Mouse (Mus musculus): Measurements from ENCODE around the gene Lrriq3.
A peak's percentile ranks its signal among the peaks of the same experiment; 100 is the strongest.

Gene Lrriq3

DNA sequence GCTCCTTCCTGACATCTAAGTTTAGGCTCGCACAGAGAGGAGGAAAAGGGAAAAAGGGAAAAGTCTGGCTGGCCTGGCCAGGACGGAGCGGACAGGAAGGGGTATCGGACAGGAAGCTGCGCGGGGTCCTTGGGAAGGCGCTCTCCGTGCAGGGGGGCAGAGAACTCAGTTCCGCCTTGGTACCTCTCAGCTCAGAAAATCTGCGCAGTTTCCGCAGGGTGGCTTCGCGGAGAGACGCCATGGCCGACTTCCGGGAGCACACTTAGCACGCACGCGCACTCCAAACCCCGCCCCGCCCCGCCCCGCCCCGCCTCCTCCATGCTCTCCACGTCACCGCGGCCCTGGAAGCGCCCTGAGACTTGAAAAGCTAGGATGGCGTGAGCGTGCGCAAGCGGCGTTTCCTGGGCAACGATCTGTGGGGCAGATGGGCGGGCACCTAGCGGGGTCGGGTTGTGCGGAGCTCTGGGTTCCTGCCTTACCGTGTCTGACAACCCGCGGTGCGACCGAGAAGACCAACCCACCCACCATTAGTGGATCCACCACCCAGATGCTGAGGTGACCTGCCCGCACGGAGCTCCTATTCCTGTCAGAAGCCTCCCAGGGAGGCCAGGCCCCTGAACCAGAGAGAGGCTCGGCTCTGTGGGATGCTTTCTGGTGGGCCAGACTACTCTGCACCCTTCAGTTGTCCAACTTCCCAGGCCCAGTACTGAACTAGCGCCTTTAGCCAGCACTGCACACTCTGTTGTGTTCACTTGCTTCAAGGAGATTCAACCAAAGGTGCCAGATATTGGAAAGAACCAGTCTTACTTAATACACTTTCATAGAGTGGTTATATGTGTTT is at the start of gene Lrriq3, which contains the start of gene Fpgt:
TSS of gene Lrriq3 (plus strand) at position 319 of the 841 bp plus-strand sequence.
TSS of gene Fpgt (minus strand) at position 288 of the 841 bp plus-strand sequence.
- peak; percentile 95 for DNase-seq (ENCODE audit: inconsistent ontology term)

DNA sequence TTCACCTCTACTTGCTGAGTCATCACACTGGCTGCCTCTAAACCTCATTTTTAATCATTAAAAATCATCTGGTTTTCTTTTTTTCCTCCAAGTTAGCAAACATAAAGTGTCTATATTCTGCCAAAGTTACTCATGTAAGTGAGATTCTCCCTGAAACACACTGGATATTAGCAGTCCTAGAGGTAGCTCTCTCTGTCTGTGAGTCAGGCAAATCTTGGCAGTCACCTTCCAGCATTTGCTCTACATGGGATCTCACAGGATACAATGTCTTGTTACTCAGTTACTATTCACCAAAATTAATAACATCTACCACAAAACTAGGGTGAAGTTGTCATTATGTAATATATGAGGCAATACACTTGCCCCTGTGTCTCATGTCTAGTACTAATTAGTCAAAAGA is 41.2 kb upstream of the Lrriq3 start:
- peak; percentile 37 for DNase-seq (ENCODE audit: inconsistent ontology term)

DNA sequence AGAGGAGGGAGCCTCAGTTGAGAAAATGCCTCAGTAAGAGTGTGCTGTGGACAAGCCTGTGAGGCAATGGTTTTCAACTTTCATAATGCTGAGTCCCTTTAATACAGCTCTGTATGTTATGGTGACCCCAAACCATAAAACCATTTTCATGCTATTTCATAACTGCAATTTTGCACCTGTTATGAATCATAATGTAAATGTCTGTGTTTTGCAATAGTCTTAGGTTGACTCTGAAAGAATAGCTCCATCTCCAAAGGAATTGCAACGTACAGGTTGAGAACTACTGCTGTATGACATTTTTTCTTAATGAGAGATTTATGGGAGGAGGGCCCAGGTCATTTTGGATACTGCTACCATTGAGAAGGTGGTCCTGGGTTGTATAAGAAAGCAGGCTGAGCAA is 40.0 kb upstream of the Lrriq3 start:
- no peak for DNase-seq (ENCODE audit: inconsistent ontology term)

- peak; percentile 27 for DNase-seq (ENCODE audit: inconsistent ontology term)
Measured at GRCm38 (mm10) chr3:155055231-155055916, 37.9 kb upstream of the Lrriq3 start, which contains the start of gene Tnni3k. Tnni3k (minus strand) TSS chr3:155055407.

DNA sequence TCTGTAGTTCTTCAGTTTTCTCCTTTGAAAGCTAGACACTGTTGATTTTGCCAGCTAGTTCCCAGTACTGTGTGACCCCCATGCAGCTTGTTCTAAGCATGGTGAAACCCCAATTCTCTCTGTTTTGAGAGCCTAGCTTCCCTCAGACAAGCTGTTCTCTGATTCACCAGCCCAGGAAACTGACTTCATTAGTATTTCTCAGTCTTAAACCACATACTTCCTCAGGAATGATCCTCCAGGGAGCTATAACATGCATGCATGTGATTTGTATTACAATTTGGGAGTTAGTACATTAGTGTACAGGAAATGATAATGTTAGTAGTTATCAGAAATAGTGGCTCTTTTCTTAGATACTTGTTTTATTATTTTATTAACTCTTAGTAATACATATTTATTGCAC is 36.6 kb upstream of the Lrriq3 start:
- DNase-seq (ENCODE audit: inconsistent ontology term), result peak; percentile 22

DNA sequence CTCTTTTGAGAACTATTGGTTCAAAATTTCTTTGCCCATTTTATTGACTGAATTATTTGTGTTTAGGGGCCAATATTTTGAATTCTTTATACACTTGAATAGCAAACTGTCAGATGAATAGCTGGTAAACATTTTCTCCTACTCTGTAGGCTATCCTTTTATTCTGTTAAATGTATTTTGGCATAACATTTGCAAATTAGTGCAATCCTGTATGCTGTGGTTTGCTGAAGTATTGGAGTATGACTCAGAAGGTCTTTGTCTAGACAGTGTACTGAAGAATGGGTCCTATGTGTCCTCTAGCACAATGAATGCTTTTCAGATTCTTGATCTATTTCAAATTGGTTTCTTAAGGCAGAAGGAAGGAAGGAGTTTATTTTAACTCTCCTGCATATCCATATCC is 35.7 kb upstream of the Lrriq3 start:
- DNase-seq (ENCODE audit: inconsistent ontology term), result peak; percentile 89

DNA sequence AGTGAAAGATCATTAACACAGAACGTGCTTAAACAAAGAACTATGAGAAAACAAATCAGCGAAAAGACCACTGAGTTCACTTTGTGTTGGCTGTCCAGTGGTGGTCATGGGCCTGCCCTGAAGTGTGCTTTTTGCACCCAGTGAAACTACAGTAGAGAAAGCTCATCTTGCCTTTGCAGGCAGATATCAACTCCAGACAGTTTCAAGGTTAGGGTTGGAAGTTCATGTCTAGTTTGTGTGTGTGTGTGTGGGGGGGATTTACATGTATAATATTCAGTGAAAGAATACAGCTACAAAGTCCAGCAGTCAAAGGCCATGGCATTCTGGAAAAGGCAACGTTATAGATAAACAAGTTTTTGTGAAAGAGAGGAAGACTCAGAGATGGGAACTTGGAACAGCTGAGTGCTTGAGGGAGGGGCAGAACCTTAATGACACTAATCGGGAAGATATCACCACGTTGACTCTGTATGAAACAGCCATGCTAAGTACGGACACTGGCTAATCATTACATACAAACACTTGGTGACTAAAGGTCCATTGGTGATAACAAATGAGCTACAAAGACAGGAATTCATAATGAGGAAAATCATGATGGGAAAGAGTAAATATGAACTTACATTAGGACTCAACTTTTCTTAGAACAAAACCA is 34.3 kb upstream of the Lrriq3 start:
- DNase-seq (ENCODE audit: inconsistent ontology term), result no peak

DNA sequence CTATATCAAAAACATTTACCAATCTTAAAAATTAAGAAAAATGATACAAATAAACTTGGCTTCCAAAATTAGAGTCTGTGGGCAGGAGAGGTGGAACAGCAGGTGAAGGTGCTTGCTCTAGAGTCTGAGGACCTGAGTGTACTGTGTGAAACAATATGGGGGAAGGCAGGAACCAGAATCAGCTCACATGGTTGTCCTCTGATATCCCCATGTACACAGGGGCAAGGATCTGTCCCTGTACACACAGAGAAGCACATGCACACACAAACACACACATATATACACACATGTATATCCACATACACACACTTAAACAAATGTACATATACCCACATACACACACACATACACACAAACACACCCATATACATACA is 33.8 kb upstream of the Lrriq3 start:
- DNase-seq (ENCODE audit: inconsistent ontology term), result no peak

DNA sequence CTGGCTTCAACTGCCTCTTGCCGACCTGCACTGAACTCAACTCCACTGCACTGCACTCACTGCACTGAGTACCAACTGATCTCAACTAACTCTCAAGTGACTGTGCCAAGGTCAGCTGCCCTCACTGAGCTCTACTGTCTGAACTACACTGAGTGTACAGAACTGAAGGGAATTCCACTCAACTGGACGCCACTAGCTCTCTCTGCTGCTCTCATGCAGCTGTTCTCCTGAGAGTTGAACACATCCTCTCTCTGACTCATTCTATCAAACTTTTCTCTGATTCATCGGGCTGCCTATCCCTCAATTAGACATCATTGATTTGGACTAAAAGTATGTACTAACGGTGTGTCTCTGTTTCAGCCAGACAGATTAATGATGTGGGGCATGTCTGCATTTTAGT is 15.3 kb upstream of the Lrriq3 start:
- DNase-seq (ENCODE audit: inconsistent ontology term), result peak; percentile 78

- peak; percentile 75 for DNase-seq (ENCODE audit: inconsistent ontology term)
Measured at GRCm38 (mm10) chr3:155092081-155092480, 1.2 kb upstream of the Lrriq3 start.

DNA sequence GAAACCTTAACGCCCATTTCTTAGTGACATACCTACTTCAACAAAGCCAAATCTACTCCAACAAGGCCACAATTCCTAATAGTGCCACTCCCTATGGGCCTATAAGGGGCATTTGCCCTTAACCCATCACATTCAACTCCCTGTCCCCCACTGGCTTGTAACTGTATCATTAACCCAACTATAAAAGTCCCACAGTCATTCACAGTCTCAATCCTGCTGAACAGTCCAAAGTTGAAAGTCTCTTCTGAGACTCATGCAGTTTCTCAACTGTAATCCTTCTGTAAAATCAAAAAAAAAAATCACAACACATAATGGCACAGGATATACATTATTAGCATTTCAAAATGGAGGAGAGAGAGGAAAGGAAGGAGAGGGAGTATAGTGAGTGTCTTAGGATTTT is 6.0 kb downstream of the Lrriq3 start:
- DNase-seq (ENCODE audit: inconsistent ontology term), result no peak

DNA sequence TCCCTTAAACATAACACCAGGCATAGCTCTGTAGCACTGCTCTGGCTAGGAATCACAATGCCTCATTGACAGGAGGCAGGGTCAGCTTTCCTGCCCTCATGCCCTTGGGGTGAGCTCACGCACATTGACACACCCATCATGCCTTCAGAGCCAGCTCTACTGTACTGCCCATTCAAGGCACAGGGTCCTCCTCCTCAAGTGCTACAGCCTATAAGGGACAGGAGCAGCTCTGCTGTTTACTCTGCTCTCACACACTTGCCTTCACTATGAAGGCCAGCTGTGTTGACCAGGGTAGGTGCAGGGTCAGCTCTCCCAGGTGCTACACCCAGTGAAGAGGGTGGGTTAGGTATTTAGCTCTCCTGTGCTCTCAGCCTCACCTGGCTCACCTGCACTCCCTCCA is 12.7 kb downstream of the Lrriq3 start:
- DNase-seq (ENCODE audit: inconsistent ontology term), result no peak

GRCm38 (mm10) chr3:155137737-155138136 is 44.5 kb downstream of the Lrriq3 start:
- no peak for DNase-seq (ENCODE audit: inconsistent ontology term)

DNA sequence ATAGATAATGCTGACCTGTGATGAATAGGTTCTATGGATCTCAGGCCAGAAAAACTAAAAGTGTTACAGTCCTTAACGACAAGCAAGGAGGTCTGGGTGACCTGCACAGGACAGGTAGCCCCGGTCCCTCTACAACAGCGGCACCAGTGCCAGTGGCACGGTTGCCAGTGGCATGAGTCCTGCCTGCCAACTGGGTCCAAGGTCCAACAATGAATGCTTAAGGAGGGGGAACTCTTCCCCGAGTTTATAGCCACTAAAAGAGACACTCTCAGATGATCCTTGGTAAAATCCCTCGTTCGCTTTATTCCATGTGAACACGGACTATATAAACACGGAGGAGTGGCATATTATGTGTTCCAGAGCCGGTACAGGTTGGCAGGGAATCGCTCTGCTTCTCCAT is 47.8 kb downstream of the Lrriq3 start:
- no peak for DNase-seq (ENCODE audit: inconsistent ontology term)

DNA sequence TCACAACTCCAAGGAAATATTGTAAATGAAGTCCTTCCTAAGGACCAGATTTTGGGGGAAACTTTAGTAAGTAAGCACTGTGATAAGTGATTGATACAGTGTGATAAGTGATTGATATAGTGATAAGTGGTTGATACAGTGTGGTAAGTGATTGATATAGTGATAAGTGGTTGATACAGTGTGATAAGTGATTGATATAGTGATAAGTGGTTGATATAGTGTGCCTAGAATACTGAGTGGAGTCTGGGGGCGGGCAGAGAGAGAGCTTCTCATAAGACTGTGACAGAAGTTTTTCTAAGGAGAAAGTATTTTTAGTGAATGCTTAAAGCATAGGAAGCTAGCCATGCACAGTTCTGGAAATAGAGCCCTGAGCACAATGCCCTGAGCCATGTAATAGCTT is 51.1 kb downstream of the Lrriq3 start:
- no peak for DNase-seq (ENCODE audit: inconsistent ontology term)

DNA sequence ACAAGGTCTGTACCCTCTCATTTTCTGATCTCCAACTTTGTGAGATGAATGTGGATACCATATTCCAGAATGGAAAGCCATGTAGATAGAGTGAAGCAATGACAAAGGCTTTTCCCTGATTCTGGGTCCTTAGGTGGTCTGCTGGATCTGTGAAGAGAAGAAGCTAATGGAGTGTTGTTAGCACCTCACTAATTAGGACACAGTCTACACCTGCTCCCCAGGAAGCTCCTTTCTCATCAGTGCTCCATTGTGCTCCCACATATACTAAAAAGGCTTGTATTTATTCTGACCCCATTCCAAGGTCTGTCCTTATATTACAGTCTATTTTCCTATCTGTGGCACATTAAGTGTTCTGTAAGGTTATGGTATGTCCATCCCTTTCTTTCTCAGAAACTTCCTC is 68.6 kb downstream of the Lrriq3 start:
- no peak for DNase-seq (ENCODE audit: inconsistent ontology term)

DNA sequence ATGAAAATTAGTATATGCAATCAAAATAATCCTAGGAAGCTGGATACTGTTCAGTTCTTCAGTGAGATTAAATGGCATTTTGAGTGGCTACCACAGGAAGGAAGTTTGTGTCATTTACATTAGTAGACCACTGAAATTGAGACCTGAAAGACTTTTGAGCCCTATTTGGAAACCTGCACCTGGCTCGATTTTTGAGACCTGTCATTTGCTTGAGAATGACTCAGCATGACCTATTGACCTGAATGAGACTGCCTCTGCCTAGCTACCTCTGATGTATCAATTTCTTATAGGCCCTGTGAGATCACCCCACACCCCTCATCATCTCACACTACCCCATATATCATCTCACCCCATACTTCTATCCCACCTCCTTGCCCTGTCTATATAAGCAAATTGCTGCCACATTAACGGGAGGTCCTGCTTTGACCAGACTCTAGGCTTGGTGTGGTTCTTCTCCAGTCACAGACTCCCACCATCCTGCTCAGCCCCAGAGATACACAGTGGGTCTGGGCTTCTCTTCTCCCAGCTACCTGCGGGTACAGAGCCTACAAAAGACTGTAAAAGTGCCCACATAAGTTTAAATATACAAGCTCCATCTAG is 87.2 kb downstream of the Lrriq3 start:
- no peak for DNase-seq (ENCODE audit: inconsistent ontology term)

GRCm38 (mm10) chr3:155186456-155186855 is 93.2 kb downstream of the Lrriq3 start:
- no peak for DNase-seq (ENCODE audit: inconsistent ontology term)

DNA sequence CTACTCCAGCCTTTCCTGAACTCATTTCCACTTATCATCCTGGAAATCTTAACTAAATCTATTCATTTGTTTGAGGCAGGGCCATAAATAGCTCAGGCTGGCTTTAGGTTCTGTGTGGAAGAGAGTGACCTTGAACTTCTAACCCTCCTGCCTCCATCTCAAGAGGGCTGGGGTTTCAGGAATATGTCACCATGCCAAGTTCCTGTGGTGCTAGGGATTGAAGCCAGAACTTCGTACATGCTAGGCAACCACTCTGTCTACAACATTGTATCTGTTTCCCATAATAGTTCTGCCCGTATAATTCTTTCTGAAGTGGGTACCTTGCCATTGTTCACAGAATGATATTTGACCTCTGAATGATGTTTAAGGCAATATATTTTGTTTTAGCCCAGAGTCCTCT is 95.6 kb downstream of the Lrriq3 start:
- DNase-seq (ENCODE audit: inconsistent ontology term), result no peak

DNA sequence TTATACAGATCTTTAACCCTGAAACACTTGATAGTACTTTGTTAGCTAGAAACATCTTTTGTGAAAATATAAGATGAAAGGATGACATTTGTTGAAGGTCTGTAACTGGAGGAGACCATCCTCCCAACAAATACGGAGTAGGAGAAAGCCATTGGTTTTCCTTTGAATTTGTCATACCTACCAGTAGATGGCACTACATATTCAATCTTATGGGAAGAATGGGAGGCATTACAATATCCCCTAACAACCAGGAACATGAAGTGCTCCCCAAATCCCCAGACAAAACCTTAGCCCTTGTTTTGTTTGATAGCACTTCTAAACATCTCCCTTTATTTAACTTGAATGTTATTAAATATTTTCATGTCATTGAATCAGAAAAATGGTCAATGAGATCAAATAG is 141.7 kb downstream of the Lrriq3 start:
- peak; percentile 28 for DNase-seq (ENCODE audit: inconsistent ontology term)

DNA sequence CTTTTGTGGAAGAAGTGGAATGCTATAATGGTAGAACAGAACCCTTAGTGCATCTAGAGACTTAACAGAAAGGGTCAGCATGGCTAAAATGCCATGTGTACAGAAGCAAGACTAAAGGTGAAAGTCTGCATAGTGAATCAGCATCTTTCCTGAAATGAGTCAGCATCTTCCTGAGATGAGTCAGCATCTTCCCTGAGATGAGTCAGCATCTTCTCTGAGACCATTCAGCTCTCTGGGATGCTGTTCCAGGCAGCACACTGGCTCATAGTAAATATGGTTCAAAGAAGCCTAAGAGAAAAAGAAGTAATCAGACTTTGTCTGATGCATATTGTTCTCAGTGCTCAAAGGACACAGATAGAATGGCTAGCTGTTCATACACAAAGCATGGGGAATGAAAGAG is 142.3 kb downstream of the Lrriq3 start:
- DNase-seq (ENCODE audit: inconsistent ontology term), result no peak
